Mouse (Mus musculus): ENCODE data around the gene Foxl2.

The Foxl2 gene

DNA sequence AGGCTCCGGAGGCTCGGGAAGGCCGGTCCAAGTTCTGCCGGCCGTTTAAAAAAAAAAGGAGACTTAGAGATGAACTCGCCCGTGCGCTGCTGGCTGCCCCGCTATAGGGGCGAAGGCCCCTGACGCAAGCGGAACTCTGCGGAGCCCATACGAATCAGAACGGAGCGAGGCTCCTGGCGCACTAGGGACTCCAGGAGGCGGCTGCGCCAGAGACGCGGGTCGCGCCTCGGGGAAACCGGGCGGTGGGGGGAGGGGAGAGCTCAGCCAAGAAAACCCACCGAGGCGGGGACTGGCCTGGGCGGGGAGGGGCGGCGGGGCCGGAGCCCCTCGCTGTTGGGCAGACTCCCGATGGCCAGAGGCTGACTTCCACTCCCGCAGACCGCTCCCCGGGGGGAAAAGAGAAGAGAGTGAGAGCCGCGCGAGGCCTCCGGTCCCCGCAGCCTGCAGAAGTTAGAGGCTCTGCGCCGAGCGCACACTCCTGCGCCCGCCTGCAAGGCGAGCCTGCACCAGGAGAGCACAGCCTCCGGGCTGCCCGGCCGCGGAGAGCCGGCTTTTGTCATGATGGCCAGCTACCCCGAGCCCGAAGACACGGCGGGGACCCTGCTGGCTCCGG is at the start of gene Foxl2:
Gene Foxl2 (plus strand): TSS at position 186 of the 613 bp plus-strand sequence.
- DNase-seq, result no peak

- DNase-seq, result no peak
These were observed 34.2 kb upstream of the Foxl2 start for GRCm38 (mm10) chr9:98920629-98921523.

- no peak for DNase-seq
These were observed 32.0 kb upstream of the Foxl2 start for GRCm38 (mm10) chr9:98923119-98923518.

GRCm38 (mm10) chr9:98924183-98924582 is 30.9 kb upstream of the Foxl2 start:
- DNase-seq, result no peak

GRCm38 (mm10) chr9:98929496-98929895 is 25.6 kb upstream of the Foxl2 start:
- no peak for DNase-seq

DNA sequence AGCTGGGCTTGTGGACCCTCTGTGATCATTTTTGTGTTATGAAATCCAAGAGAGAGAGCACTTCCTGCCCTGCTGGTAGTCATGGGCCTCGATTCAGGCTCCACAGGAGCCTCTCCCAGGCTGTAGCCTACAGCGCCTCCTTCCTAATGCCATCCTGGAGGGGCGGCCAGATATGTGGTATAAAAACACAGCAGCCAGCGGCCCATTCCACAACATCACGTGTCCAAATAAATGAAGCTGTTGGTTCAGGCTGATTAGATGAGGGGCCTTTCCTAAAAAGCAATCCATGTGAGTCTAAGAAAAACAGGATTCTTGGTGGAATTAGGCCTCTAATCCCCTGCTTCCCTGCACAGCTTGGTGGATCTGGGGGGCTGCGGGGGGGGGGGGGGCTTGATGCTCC is 22.2 kb upstream of the Foxl2 start:
- no peak for DNase-seq

GRCm38 (mm10) chr9:98935190-98935909 is 19.7 kb upstream of the Foxl2 start:
- DNase-seq, result no peak

DNA sequence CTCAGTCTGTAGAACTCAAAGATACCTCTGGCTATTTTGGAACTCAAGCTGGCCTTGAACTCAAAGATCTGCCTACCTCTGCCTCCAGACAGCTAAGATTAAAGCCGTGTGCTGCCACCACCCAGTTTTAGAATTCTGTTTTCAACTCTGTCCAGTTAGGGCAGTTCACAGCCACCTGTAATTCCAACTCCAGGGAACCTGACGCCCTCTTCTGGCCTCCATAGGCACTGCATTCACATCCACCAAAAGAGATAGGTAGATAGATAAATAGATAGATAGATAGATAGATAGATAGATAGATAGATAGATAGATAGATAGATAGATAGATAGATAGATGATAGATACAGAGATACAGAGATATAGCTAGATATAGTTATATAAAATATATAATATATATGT is 15.8 kb upstream of the Foxl2 start:
- peak in 1 of 2 experiments; percentile 49 for DNase-seq

DNA sequence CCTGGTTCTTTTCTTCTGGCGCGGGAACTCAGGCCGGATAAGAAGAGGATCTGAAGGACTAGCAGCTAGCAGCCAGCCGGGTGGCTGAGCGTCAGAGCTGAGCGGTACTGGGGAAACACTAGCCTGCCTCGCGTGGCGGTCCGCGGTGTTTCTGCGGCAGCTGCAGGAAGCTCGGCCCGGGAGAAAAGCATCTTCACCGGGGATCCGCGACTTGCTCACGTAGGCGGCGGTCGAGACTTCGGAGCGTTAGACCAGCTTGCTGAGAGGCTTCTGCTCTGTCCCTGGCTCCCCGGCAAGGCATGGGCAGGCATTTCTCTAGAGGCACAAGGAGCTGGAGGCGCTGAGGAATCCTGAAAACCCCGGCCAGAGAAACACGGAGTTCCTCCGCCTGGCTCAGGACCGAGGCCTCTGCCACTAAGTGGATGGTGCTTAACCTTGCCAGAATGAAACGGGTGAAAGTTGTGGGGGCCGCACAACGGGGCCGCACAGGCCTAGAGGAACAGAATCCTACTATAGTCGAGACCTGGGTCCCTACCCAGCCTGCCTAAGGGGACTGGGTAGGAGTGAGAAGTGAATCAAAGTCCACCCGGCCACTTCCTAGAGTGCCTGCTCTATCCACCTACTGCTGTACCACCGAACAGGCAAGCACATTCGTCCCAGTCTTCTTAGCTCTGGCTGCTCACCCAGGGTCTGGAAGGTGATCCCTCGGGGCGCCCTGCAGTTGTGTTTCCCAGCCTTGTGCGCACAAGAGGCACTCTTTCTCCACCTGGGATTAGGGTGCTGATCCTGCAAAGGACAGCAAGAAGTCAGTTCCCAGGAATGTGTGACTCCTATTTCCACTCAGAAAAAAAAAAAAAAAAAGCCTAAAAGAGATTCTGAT is 2.7 kb upstream of the Foxl2 start:
- DNase-seq, result no peak

DNA sequence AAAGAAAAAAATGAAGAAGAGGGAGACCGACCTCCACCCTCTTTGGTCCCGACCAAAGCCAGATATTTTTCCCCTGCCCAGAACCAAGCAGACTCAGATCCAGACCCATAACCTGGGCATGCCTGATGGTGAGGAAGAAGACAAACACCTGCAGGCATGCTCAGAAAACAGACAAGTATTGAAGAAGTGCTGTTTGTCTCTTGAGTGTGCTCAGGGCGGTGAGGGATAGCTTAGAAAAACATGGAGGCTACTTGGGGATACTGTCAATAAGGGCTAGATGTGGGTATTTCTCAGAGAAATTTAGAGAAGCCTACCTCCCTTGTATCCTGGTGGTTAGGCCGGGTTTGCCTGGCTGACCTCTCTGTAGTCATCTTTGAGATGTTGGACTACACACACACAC is 1.8 kb upstream of the Foxl2 start:
- DNase-seq, result no peak

GRCm38 (mm10) chr9:98953830-98954229 is 1.3 kb upstream of the Foxl2 start:
- DNase-seq, result no peak

DNA sequence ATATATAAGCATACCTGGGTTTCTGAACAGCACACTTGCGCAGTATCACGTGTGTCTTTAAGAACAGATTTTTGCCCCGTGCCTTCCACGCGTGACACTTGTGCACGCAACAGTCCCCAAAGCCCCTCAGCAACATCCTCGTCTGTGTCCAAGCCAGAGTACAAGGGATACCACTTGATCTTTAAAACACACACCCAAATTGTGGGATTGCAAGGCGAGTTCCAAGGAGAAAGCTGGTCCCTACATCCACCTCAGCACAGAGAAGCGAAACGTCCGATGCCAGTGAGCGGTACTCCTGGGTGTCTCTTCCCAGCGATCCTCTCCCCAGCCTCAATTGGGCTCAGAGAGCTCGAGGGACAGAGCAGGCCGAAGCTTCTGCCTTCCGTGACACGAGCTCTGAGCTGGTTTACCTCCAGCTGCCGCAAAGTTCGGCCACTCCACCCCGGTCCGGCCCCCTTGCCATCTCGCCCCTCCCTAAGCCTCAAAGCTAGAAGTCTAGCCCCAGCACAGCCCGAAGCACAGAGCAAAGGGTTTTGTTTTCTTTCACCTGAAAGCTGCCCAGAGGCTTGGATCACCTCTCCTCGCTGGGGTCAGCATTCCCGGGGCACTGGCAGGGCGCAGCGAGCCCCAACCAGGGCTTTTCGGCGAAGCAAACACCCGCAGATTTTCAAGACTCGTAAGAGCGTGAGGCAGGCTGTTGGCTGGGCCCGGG is 541 bp upstream of the Foxl2 start:
- no peak for DNase-seq

DNA sequence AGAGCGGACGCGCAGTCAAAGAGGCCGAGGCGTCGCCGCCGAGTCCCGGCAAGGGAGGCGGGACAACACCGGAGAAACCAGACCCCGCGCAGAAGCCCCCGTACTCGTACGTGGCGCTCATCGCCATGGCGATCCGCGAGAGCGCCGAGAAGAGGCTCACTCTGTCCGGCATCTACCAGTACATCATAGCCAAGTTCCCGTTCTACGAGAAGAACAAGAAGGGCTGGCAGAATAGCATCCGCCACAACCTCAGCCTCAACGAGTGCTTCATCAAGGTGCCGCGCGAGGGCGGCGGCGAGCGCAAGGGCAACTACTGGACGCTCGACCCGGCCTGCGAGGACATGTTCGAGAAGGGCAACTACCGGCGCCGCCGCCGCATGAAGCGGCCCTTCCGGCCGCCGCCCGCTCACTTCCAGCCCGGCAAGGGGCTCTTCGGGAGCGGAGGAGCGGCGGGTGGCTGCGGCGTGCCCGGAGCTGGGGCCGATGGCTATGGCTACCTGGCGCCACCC is 682 bp downstream of the Foxl2 start:
- DNase-seq, result peak; percentile 21 to 49

DNA sequence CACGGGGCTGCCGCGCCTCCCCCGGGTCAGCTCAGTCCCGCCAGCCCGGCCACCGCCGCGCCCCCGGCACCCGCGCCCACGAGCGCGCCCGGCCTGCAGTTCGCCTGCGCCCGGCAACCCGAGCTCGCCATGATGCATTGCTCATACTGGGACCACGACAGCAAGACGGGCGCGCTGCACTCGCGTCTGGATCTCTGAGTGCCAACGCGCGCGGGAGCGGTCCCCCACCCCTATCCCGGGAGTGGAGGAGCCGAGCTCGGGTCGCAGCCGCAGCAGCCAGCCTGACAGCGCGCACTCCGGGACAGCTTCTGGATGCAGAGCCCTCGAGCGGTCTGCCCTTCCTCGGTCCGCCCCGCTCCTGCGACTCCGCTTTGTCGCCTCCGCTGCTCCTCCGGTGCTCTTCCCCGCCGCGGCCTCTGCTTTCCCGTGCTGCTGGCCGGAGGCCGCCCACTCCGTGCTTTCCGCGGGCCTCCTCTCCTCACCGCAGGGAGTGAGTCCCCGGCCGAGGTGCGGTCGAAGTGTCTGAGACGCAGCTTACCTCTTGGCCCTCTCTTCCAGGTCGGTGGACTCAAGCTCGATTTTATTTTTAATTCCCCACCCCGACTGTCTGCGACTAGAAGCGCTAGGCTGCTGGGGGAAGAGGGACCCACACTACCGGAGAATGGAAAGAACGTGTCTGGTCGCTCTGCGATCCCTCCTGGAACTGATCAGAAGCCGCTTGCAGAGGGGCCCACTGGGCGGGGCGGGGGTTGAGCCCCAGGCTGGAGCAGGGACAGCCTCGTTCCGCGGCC is 1.7 kb downstream of the Foxl2 start:
- DNase-seq, result no peak

DNA sequence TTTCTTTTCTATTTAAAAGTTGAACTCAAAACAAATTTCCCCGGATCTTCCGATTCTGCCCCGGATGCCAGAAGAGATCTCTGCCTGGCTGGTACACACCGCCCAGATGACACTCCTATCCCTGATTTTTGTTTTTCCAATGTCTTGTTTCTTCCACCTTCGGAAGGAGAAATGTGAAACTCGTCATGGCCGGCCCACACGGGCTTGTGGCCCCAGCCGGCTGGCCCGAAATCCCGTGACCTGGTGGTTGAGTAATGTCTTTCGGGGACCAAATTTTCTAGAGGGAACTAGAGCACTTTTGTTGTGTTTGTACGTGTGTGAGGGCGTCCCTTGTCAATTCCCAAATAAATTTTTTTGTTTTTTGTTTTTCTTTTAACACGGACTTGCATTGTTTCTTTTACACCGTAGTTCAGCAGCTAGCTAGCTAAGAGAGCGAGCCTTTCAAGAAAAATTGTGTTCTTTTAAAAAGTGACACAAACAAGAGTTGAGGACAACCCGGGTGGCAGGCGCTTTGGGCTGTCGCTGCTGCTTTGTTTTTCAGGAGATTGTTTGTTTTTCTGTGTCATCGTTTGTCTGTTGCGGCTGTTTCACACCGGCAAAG is 2.8 kb downstream of the Foxl2 start:
- DNase-seq, result no peak

DNA sequence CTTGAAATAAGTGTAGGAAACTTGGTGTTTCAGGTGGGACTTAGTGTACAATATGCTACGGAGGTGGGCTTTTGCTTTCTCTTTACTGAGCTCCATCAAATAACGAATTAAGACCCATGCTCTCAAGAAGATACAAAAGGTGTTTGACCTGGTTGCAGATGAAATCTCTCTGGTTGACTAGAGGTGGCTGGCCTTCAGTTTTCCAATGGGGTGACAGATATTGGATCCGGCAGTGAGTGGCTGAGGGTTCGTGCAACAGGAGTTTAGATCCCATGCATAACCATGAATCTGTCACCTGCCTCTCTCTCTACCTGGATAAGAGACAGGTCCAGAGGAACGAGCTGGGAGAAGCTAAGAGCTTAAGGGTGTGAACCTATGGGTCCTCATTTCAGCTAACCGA is 3.5 kb downstream of the Foxl2 start:
- no peak for DNase-seq

DNA sequence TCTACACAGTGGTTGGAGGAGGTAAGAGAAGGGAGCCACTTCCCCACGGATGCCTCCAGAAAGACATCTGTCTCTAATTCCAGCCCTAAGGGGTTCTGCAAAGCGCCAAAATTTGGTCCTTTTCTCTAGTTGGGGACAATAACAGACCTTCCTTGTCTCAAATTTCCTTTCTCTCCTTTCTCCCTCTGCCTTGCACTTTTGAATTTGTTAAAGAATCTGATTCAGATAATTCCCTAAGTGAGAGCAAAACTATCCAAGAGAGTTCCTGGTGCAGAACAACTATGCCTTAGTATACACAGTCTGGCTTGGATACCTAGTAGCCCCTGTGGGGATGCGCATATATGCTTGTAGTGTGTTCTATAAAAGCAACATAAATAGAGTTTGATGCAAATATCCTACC is 4.8 kb downstream of the Foxl2 start:
- DNase-seq, result no peak

- no peak for DNase-seq
These were observed 5.3 kb downstream of the Foxl2 start for GRCm38 (mm10) chr9:98960348-98960747.

GRCm38 (mm10) chr9:98961591-98962477 is 6.7 kb downstream of the Foxl2 start:
- DNase-seq, result no peak
